Mouse (Mus musculus) left cerebral cortex, adult 11 months (tissue): ENCODE results near the gene Slc10a1.
"Not testable (repeated sequence)": the region's sequence is repeated elsewhere in the genome, so short reads cannot be mapped to it uniquely, and the experiment has no call there.

ENCODE experiments used
- DNase-seq: peaks from one replicate; pipeline ENCODE4 v3.0.0; 2022; ENCODE audit warnings: low spot score

The Slc10a1 gene

GRCm38 (mm10) chr12:80966059-80966838 lies 2.3 kb downstream of the Slc10a1 start:
- no peak for DNase-seq

- no peak for DNase-seq
These were observed 5.9 kb downstream of the Slc10a1 start for GRCm38 (mm10) chr12:80962566-80962965.

- DNase-seq, result no peak
These were observed 10.5 kb downstream of the Slc10a1 start for GRCm38 (mm10) chr12:80957961-80958360.

- DNase-seq, result no peak
These were observed 12.5 kb downstream of the Slc10a1 start for GRCm38 (mm10) chr12:80956039-80956438.

GRCm38 (mm10) chr12:80952526-80952925 lies 16.0 kb downstream of the Slc10a1 start:
- DNase-seq, result no peak

GRCm38 (mm10) chr12:80951640-80952219 lies 16.8 kb downstream of the Slc10a1 start:
- no peak for DNase-seq

GRCm38 (mm10) chr12:80949603-80950002 lies 18.9 kb downstream of the Slc10a1 start:
- not testable (repeated sequence) for DNase-seq

GRCm38 (mm10) chr12:80948202-80948601 lies 20.3 kb downstream of the Slc10a1 start:
- no peak for DNase-seq

- peak; percentile 91 for DNase-seq
These were observed 22.5 kb downstream of the Slc10a1 start for GRCm38 (mm10) chr12:80945996-80946355.

- DNase-seq, result peak; percentile 97
These were observed 23.0 kb downstream of the Slc10a1 start, which contains the start of gene Srsf5 for GRCm38 (mm10) chr12:80945334-80945995. Srsf5 (plus strand) TSS chr12:80945504.

GRCm38 (mm10) chr12:80944963-80945333 lies 23.6 kb downstream of the Slc10a1 start:
- not testable (repeated sequence) for DNase-seq

- no peak for DNase-seq
These were observed 24.3 kb downstream of the Slc10a1 start for GRCm38 (mm10) chr12:80944204-80944603.

- no peak for DNase-seq
These were observed 25.1 kb downstream of the Slc10a1 start for GRCm38 (mm10) chr12:80943395-80943794.

- no peak for DNase-seq
These were observed 26.6 kb downstream of the Slc10a1 start for GRCm38 (mm10) chr12:80941886-80942285.

GRCm38 (mm10) chr12:80939165-80939564 lies 29.3 kb downstream of the Slc10a1 start:
- no peak for DNase-seq

- DNase-seq, result no peak
These were observed 29.9 kb downstream of the Slc10a1 start for GRCm38 (mm10) chr12:80938642-80939041.

- no peak for DNase-seq
These were observed 31.0 kb downstream of the Slc10a1 start for GRCm38 (mm10) chr12:80937331-80938029.

GRCm38 (mm10) chr12:80936751-80937150 lies 31.8 kb downstream of the Slc10a1 start:
- DNase-seq, result no peak

- no peak for DNase-seq
These were observed 35.6 kb downstream of the Slc10a1 start for GRCm38 (mm10) chr12:80932865-80933264.

- no peak for DNase-seq
These were observed 36.9 kb downstream of the Slc10a1 start for GRCm38 (mm10) chr12:80931402-80932140.

GRCm38 (mm10) chr12:80930141-80930540 lies 38.4 kb downstream of the Slc10a1 start:
- no peak for DNase-seq

- DNase-seq, result no peak
These were observed 39.6 kb downstream of the Slc10a1 start for GRCm38 (mm10) chr12:80928881-80929280.
